Mouse (Mus musculus) olfactory bulb, adult 2 months (tissue): ENCODE measurements around the gene Sh3bgr.

Experiments
- CTCF ChIP-seq: fragments of 200-500 bp; IDR thresholded peaks from 2 replicates; pipeline ENCODE4 v1.5.1; 2012; ENCODE audit warnings: low read depth, mild to moderate bottlenecking, low read length, moderate library complexity; ENCODE audit not compliant: insufficient read depth
- POLR2A ChIP-seq: fragments of 200-500 bp; IDR thresholded peaks from 2 replicates; pipeline ENCODE4 v1.6.1; 2012; ENCODE audit warnings: mild to moderate bottlenecking, low read depth, low read length, moderate library complexity; ENCODE audit not compliant: insufficient read depth

- no peak for TF ChIP-seq CTCF
- TF ChIP-seq POLR2A: no peak
Observed at GRCm38 (mm10) chr16:96271736-96272135, 71.5 kb downstream of the Sh3bgr start.
